Mouse (Mus musculus): ENCODE results near the gene Ifnar1.
"Not testable (repeated sequence)": the region's sequence is repeated elsewhere in the genome, so short reads cannot be mapped to it uniquely, and the experiment has no call there.

Ifnar1 gene

DNA sequence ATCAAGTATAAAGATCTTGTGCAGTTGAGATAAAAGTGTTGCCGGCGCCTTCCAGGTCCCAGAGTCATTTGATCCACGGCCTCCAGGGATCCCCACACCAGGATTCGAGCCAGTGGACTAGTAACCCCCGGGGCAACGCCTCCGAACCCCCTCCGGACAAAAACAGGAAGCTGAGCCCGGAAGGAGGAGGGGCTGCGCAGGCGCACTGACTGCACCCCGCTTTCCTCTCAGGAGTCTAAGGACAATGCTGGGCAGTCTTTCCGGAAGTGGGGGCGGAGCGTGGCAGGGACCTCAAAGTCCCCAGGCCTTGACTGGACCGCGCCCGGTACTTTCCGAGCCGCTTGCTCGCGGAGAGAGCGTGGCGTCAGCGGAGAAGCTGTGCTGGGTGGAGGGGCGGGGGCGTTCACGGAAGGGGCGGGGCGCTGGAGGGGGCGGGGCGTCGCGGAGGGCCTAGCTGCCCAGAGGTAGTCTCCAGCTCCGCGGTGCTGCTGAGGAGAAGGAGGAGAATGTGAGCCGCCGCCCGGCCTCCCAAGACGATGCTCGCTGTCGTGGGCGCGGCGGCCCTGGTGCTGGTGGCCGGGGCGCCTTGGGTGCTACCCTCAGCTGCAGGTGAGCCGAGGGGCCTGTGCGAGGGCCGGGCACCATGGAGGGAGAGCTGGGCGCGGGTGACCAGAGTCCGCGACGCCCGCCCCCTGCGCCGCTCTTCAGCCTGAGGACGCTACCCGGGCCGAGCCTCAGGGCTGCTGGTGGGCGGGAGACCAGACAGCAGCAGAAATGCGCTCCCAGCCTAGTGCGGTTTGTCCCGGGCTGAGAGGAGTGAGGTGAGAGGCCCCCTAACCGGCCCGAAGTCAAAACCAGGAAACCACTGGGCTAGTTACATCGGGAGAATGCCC is at the start of gene Ifnar1:
Ifnar1 (plus strand) TSS at position 431 of the 893 bp plus-strand sequence.
- DNase-seq (ENCODE audit: low spot score) = peak; percentile 99

DNA sequence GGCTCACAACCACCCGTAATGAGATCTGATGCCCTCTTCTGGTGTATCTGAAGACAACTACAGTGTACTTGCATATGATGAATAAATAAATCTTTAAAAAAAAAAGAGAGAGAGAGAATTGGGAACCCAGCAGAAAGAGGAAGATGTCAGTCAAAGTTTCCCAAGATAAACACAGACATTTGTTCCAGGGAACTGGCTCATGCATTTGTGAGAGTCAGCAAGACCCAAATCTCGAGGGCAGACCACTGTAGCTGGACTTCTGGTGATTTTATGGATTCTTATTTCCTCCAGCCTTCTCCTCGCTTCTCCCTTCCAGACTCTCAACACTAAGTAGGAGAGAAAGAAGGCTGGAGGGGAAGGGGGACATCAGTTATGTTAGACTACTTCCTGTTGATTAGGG is 47.0 kb upstream of the Ifnar1 start:
- no peak for DNase-seq (ENCODE audit: low spot score)

- not testable (repeated sequence) for DNase-seq (ENCODE audit: low spot score)
These were observed 46.4 kb upstream of the Ifnar1 start for GRCm38 (mm10) chr16:91438599-91438998.

GRCm38 (mm10) chr16:91441366-91441765 is 43.7 kb upstream of the Ifnar1 start:
- DNase-seq (ENCODE audit: low spot score) = peak; percentile 60

- DNase-seq (ENCODE audit: low spot score) = no peak
These were observed 43.2 kb upstream of the Ifnar1 start for GRCm38 (mm10) chr16:91441811-91442240.

GRCm38 (mm10) chr16:91442446-91442845 is 42.6 kb upstream of the Ifnar1 start:
- no peak for DNase-seq (ENCODE audit: low spot score)

DNA sequence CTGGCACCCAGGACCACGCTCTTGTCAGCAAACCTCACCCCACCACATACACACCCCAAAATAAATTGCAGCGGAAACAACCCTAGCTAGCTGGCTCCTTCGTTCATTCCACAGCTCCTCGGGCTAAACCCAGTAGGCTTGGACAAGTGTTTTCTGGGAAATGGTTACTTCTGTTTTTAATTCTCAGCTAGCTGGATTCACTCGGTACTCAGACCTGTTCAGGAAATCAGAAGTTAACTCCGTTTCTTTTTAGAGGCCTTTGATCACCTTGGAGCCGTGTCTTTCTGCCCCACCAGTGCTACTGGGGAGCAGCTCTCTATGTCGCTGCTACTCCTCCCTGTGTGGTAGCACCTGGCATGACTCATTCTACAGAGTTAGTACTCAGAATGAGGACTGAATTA is 41.8 kb upstream of the Ifnar1 start:
- no peak for DNase-seq (ENCODE audit: low spot score)

GRCm38 (mm10) chr16:91444847-91445246 is 40.2 kb upstream of the Ifnar1 start:
- DNase-seq (ENCODE audit: low spot score) = no peak

GRCm38 (mm10) chr16:91445566-91445965 is 39.5 kb upstream of the Ifnar1 start:
- no peak for DNase-seq (ENCODE audit: low spot score)

GRCm38 (mm10) chr16:91446778-91447511 is 38.1 kb upstream of the Ifnar1 start:
- no peak for DNase-seq (ENCODE audit: low spot score)

GRCm38 (mm10) chr16:91447512-91447900 is 37.5 kb upstream of the Ifnar1 start:
- no peak for DNase-seq (ENCODE audit: low spot score)

DNA sequence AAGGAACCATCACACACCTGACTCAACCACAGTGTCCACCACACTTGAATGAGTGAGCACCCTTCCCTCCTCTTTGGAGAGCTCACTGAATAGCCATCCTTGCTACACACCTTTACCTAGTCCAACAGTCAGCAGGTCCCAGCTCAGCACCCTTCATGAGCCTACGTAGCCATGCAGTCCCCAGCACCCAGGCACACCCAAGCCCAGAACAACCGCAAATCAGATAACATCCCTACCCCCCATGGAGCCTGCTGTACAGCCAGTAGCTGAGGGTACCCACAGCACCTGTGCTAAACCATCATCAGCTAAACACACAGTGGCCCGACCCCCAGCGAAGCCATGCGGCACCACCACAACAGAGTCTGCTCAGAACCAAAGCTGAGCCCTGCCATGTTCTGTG is 37.0 kb upstream of the Ifnar1 start:
- no peak for DNase-seq (ENCODE audit: low spot score)

DNA sequence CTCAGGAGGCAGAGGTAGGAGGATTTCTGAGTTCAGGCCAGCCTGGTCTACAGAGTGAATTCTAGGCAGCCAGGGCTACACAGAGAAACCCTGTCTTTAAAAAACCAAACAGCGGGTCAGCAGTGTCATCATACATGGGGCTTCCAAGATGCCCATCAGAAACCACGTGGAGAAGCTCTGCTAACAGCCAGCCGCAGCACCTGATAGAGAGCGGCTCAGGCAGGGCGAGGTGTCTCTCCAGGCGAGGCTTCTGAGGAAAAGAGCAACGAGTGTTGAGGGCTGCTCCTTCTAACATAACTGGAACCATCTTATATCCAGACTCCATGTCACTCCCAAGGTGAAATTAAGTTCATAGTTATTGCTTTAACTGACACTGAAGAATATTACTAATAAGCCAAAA is 36.1 kb upstream of the Ifnar1 start:
- no peak for DNase-seq (ENCODE audit: low spot score)

DNA sequence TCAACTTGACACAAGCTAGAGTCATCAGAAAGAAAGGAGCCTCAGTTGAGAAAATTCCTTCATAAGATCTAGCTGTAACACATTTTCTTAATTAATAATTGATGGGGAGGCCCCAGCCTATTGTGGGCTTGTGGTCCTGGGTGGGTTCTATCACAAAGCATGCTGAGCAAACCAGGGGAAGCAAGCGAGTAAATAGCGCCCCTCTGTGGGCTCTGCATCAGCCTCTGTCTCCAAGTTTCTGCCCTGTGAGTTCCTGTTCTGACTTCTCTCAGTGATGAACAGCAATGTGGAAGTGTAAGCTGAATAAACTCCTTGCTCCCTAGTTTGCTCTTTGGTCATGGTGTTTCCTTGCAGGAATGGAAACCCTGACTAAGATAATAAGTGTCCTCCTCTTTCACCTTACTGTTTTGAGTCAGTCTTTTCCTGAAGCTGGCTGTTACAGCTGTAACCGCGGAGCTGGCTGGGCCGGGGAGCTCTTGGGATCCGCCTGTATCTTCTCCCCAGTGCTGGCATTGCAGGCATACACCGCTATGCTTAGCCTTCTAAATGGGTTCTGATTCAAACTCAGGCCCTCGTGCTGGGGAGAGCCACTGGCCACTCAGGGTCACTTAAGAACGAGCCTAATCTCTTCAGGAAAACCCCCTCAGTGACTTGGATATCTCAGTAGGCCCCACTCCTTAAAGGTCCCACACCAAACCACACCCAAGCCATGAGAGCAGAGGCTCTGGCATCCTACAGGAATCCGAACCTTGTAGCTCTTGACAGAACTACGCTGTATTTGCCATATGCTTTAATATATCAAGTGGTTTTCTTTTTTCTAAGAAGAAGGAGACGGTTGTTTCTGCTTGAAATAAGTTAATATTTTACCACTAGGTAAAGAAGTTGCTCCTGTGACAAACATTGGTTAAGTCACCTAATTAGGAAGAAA is 34.6 kb upstream of the Ifnar1 start:
- no peak for DNase-seq (ENCODE audit: low spot score)

- DNase-seq (ENCODE audit: low spot score) = no peak
These were observed 33.1 kb upstream of the Ifnar1 start for GRCm38 (mm10) chr16:91451949-91452348.

- no peak for DNase-seq (ENCODE audit: low spot score)
These were observed 32.6 kb upstream of the Ifnar1 start for GRCm38 (mm10) chr16:91452363-91452896.

GRCm38 (mm10) chr16:91455868-91456267 is 29.2 kb upstream of the Ifnar1 start:
- DNase-seq (ENCODE audit: low spot score) = no peak

- no peak for DNase-seq (ENCODE audit: low spot score)
These were observed 26.7 kb upstream of the Ifnar1 start for GRCm38 (mm10) chr16:91458301-91458746.

DNA sequence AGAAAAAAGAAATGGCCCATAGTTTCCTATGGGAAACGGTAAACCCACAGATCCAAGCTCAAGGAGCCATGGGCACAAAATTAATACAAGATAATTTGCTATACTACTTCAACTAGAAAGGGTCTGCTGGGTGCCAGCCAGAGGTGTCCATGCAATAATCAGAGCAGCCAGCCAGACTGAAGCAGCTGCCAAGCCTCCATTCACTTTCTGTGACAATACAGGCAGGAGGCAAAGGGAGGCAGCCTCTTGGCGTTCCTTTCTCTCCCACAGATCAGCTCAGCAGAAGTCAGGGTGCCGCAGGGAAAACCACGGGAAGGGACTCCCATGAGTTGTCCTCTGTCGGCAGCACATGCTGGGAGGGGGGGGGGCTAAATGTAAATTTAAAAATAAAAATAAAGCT is 26.1 kb upstream of the Ifnar1 start:
- peak; percentile 53 for DNase-seq (ENCODE audit: low spot score)

GRCm38 (mm10) chr16:91459396-91459795 is 25.6 kb upstream of the Ifnar1 start:
- no peak for DNase-seq (ENCODE audit: low spot score)

GRCm38 (mm10) chr16:91459841-91460370 is 25.1 kb upstream of the Ifnar1 start:
- DNase-seq (ENCODE audit: low spot score) = no peak

Measured in testis, postnatal 14 days (tissue).